ENCODE assay signal across 14 mouse cellular contexts in genomic region chr8:46390431-46390830, GRCm38 (mm10).
DNase-seq lines count a peak whose midpoint lies in the region; ATAC-seq lines count a peak whose summit lies in the region.
"Had no signal": no experiment of that assay in that cellular context is flagged by ENCODE, and none has a peak within 500 bp of the region (broad histone marks: within the 10 kb centered on the region; RNA-seq: fewer than 3 reads in every experiment).

No protein-coding gene starts in this region.

- whole genome bisulfite sequencing in hindbrain, embryonic 13.5 days = 90% methylated on average over 6 of the region's 6 CpGs

- H3K4me3 ChIP-seq in hindbrain, embryonic 13.5 days = no peak overlapping the region
- H3K4me3 ChIP-seq: embryonic facial prominence, embryonic 13.5 days; myocyte had no signal

- H3K27ac ChIP-seq in hindbrain, embryonic 13.5 days = no peak overlapping the region
- H3K27ac ChIP-seq: embryonic facial prominence, embryonic 13.5 days; kidney, postnatal 0 days had no signal

- ATAC-seq in frontal cortex, adult (ENCODE audit: low TSS enrichment) = peak; percentile 44; the same call in 1 of the 2 replicates
- no peak for ATAC-seq in hindbrain, embryonic 13.5 days (ENCODE audit: low FRiP score)
- ATAC-seq: forebrain, embryonic 14.5 days had no signal

- no peak overlapping the region for H3K9ac ChIP-seq in hindbrain, embryonic 13.5 days
- H3K9ac ChIP-seq: embryonic facial prominence, embryonic 13.5 days had no signal

- no peaks in the 10 kb centered on the region for H3K4me1 ChIP-seq in hindbrain, embryonic 13.5 days (replicated peaks)
- H3K4me1 ChIP-seq: embryonic facial prominence, embryonic 13.5 days had no signal

- no peak overlapping the region for H3K4me2 ChIP-seq in hindbrain, embryonic 13.5 days
- H3K4me2 ChIP-seq: embryonic facial prominence, embryonic 13.5 days had no signal

- H3K27me3 ChIP-seq in hindbrain, embryonic 13.5 days = no peaks in the 10 kb centered on the region
- H3K27me3 ChIP-seq: embryonic facial prominence, embryonic 13.5 days had no signal

- H3K36me3 ChIP-seq in hindbrain, embryonic 13.5 days = no peaks in the 10 kb centered on the region
- H3K36me3 ChIP-seq: embryonic facial prominence, embryonic 13.5 days had no signal

- no peak for DNase-seq in frontal cortex, postnatal 14 days (ENCODE audit: low spot score in 2 of 2)
- peak; percentile 21 for DNase-seq in lung, postnatal 10 days
- no peak for DNase-seq in lung, postnatal 25 days (ENCODE audit: low spot score)
- DNase-seq in adrenal gland, adult 8-10 months = peak; percentile 90
- DNase-seq in kidney, postnatal 14 days = peak; percentile 87
- DNase-seq in adipocyte (ENCODE audit: low spot score) = no peak
- DNase-seq: cerebellum, adult 8-10 months; thymus, postnatal 14 days had no signal

- H3K9me3 ChIP-seq in hindbrain, embryonic 13.5 days = no peaks in the 10 kb centered on the region
- H3K9me3 ChIP-seq: embryonic facial prominence, embryonic 13.5 days had no signal

Comparison
In these comparisons a context has a peak if more than half of its experiments do, and no peak if none do; other contexts are left out.
1. DNase-seq: peak in lung, postnatal 10 days (single experiment), adrenal gland, adult 8-10 months (single experiment) and kidney, postnatal 14 days (single experiment); none in frontal cortex, postnatal 14 days (0 of 2), lung, postnatal 25 days (single experiment) and adipocyte (single experiment).